Mouse (Mus musculus) CH12.LX (cell line): Measurements from ENCODE around the gene Gck. TPM values are rescaled to one million over a fixed set of nuclear protein-coding genes. Genes with fewer than 3 reads are reported as not detected.
A peak's percentile ranks its signal among the peaks of the same experiment; 100 is the strongest.

Experiments
- DNase-seq: peaks from one replicate; pipeline ENCODE4 v3.0.0-alpha.2; 2013; ENCODE audit errors: extremely low read depth
- H3K27ac ChIP-seq: 2 replicates; pipeline ENCODE4 v1.5.1; 2012; ENCODE audit warnings: low read depth, mild to moderate bottlenecking, control low read depth, moderate library complexity; ENCODE audit not compliant: insufficient read depth
- H3K27me3 ChIP-seq: replicated peaks from 2 replicates; pipeline ENCODE3; 2012; ENCODE audit warnings: inconsistent platforms
- H3K36me3 ChIP-seq, 2 experiments: replicated peaks in 1 of 2; 2 replicates each; pipeline versions ENCODE3 to v1.6.1; 2012; ENCODE audit warnings: inconsistent platforms in 1 of 2, low read length in 1 of 2, mild to moderate bottlenecking in 1 of 2, mixed read lengths in 1 of 2, moderate library complexity in 1 of 2; ENCODE audit not compliant: control insufficient read depth in 1 of 2, insufficient read depth in 1 of 2
- H3K4me1 ChIP-seq, 2 experiments: 2 replicates each; pipeline ENCODE4 v1.6.1; 2012; ENCODE audit warnings: inconsistent platforms in 1 of 2, moderate library complexity in 1 of 2; ENCODE audit not compliant: insufficient read depth in 2 of 2, control insufficient read depth in 1 of 2
- H3K4me2 ChIP-seq: 2 replicates; pipeline ENCODE4 v1.6.1; 2012; ENCODE audit warnings: low read depth, mild to moderate bottlenecking, control low read depth; ENCODE audit not compliant: poor library complexity, insufficient read depth, severe bottlenecking
- H3K4me3 ChIP-seq, 3 experiments: fragments of 150-350 bp in 1 of 3; sonication (generic) in 1 of 3; replicated peaks in 1 of 3; 2 replicates each; pipeline versions ENCODE3 to v1.5.1; 2011 to 2012; ENCODE audit warnings: low read depth in 2 of 3, low read length in 2 of 3, mild to moderate bottlenecking in 2 of 3, moderate library complexity in 2 of 3, control low read depth in 1 of 3, improper control_type of control experiment in 1 of 3, inconsistent platforms in 1 of 3, mixed read lengths in 1 of 3; ENCODE audit not compliant: poor library complexity in 1 of 3
- H3K79me2 ChIP-seq: replicated peaks from 2 replicates; pipeline ENCODE4 v1.6.1; 2012; ENCODE audit warnings: mild to moderate bottlenecking, moderate library complexity; ENCODE audit not compliant: control insufficient read depth, poor library complexity, insufficient read depth, severe bottlenecking; ENCODE audit errors: extremely low read depth
- H3K9ac ChIP-seq: 2 replicates; pipeline ENCODE4 v1.6.1; 2012; ENCODE audit warnings: low read depth, mild to moderate bottlenecking, control low read depth, moderate library complexity; ENCODE audit not compliant: insufficient read depth
- H3K9me3 ChIP-seq: replicated peaks from 2 replicates; pipeline ENCODE3; 2012; ENCODE audit warnings: low read length, inconsistent platforms, mixed read lengths
- BHLHE40 ChIP-seq: IDR thresholded peaks from 2 replicates; pipeline ENCODE4 v1.6.1; 2011; ENCODE audit warnings: mild to moderate bottlenecking, low read depth, low read length, improper control_type of control experiment
- CHD1 ChIP-seq: IDR thresholded peaks from 2 replicates; pipeline ENCODE4 v1.6.1; 2012; ENCODE audit warnings: low read depth, low read length, improper control_type of control experiment, inconsistent platforms
- CHD2 ChIP-seq: IDR thresholded peaks from 2 replicates; pipeline ENCODE4 v1.6.1; 2011; ENCODE audit warnings: low read length, improper control_type of control experiment
- CTCF ChIP-seq, 2 experiments: IDR thresholded peaks in 1 of 2; conservative IDR thresholded peaks in 1 of 2; 2 replicates each; pipeline ENCODE4 v1.5.1; 2011 to 2012; ENCODE audit warnings: low read depth in 2 of 2, low read length in 2 of 2, improper control_type of control experiment in 1 of 2, inconsistent platforms in 1 of 2, mild to moderate bottlenecking in 1 of 2, moderate library complexity in 1 of 2
- ELF1 ChIP-seq: IDR thresholded peaks from 2 replicates; pipeline ENCODE4 v1.6.1; 2014; ENCODE audit warnings: low read depth, mild to moderate bottlenecking, inconsistent platforms, low read length, improper control_type of control experiment
- EP300 ChIP-seq: IDR thresholded peaks from 2 replicates; pipeline ENCODE4 v1.6.1; 2011; ENCODE audit warnings: low read length, improper control_type of control experiment
- ETS1 ChIP-seq: conservative IDR thresholded peaks from 2 replicates; pipeline ENCODE4 v1.6.1; 2012; ENCODE audit warnings: low read depth, mild to moderate bottlenecking, inconsistent platforms, low read length, improper control_type of control experiment, moderate library complexity
- GABPA ChIP-seq: IDR thresholded peaks from 2 replicates; pipeline ENCODE4 v1.6.1; 2012; ENCODE audit warnings: low read depth, low read length, improper control_type of control experiment, inconsistent platforms; ENCODE audit not compliant: insufficient replicate concordance
- HCFC1 ChIP-seq: IDR thresholded peaks from 2 replicates; pipeline ENCODE4 v1.6.1; 2012; ENCODE audit warnings: low read depth, mild to moderate bottlenecking, inconsistent platforms, low read length, improper control_type of control experiment
- IRF4 ChIP-seq: IDR thresholded peaks from 2 replicates; pipeline ENCODE4 v1.6.1; 2014; ENCODE audit warnings: low read depth, mild to moderate bottlenecking, inconsistent platforms, low read length, improper control_type of control experiment
- JUN ChIP-seq: IDR thresholded peaks from 2 replicates; pipeline ENCODE4 v1.6.1; 2011; ENCODE audit warnings: low read depth, mild to moderate bottlenecking, low read length, improper control_type of control experiment, moderate library complexity; ENCODE audit not compliant: insufficient read depth
- JUND ChIP-seq: conservative IDR thresholded peaks from 2 replicates; pipeline ENCODE4 v1.6.1; 2011; ENCODE audit warnings: low read depth, low read length, improper control_type of control experiment
- KAT2A ChIP-seq: IDR thresholded peaks from 2 replicates; pipeline ENCODE4 v1.6.1; 2012; ENCODE audit warnings: low read length, improper control_type of control experiment, inconsistent platforms; ENCODE audit not compliant: insufficient replicate concordance
- MAFK ChIP-seq: IDR thresholded peaks from 2 replicates; pipeline ENCODE4 v1.6.1; 2011; ENCODE audit warnings: low read length, improper control_type of control experiment; ENCODE audit not compliant: insufficient replicate concordance
- MAX ChIP-seq: IDR thresholded peaks from 2 replicates; pipeline ENCODE4 v1.6.1; 2011; ENCODE audit warnings: low read length, improper control_type of control experiment
- MAZ ChIP-seq: IDR thresholded peaks from 2 replicates; pipeline ENCODE4 v1.6.1; 2012; ENCODE audit warnings: low read depth, mild to moderate bottlenecking, inconsistent platforms, low read length, improper control_type of control experiment, moderate library complexity
- MEF2A ChIP-seq: IDR thresholded peaks from 2 replicates; pipeline ENCODE4 v1.6.1; 2014; ENCODE audit warnings: low read depth, mild to moderate bottlenecking, inconsistent platforms, low read length, improper control_type of control experiment, borderline replicate concordance
- MXI1 ChIP-seq: IDR thresholded peaks from 2 replicates; pipeline ENCODE4 v1.6.1; 2011; ENCODE audit warnings: mild to moderate bottlenecking, low read depth, low read length, improper control_type of control experiment
- NELFE ChIP-seq: IDR thresholded peaks from 2 replicates; pipeline ENCODE4 v1.6.1; 2011; ENCODE audit warnings: low read depth, low read length, improper control_type of control experiment
- NRF1 ChIP-seq: IDR thresholded peaks from 2 replicates; pipeline ENCODE4 v1.6.1; 2014; ENCODE audit warnings: low read depth, mild to moderate bottlenecking, inconsistent platforms, low read length, improper control_type of control experiment, moderate library complexity
- PAX5 ChIP-seq: IDR thresholded peaks from 2 replicates; pipeline ENCODE4 v1.6.1; 2012; ENCODE audit warnings: low read length, inconsistent platforms, mixed read lengths
- POLR2A ChIP-seq: IDR thresholded peaks from 2 replicates; pipeline ENCODE4 v1.6.1; 2011; ENCODE audit warnings: low read depth, mild to moderate bottlenecking, improper control_type of control experiment, low read length
- POLR2AphosphoS2 ChIP-seq: IDR thresholded peaks from 2 replicates; pipeline ENCODE4 v1.6.1; 2011; ENCODE audit warnings: low read depth, low read length, improper control_type of control experiment
- RAD21 ChIP-seq: IDR thresholded peaks from 2 replicates; pipeline ENCODE4 v1.6.1; 2011; ENCODE audit warnings: low read depth, mild to moderate bottlenecking, low read length, improper control_type of control experiment, moderate library complexity
- RCOR1 ChIP-seq: conservative IDR thresholded peaks from 2 replicates; pipeline ENCODE4 v1.6.1; 2012; ENCODE audit warnings: low read depth, mild to moderate bottlenecking, inconsistent platforms, low read length, improper control_type of control experiment
- SIN3A ChIP-seq: IDR thresholded peaks from 2 replicates; pipeline ENCODE4 v1.6.1; 2012; ENCODE audit warnings: low read length, improper control_type of control experiment, inconsistent platforms
- SMC3 ChIP-seq: IDR thresholded peaks from 2 replicates; pipeline ENCODE4 v1.6.1; 2011; ENCODE audit warnings: low read depth, low read length, improper control_type of control experiment
- TBP ChIP-seq: conservative IDR thresholded peaks from 2 replicates; pipeline ENCODE4 v1.6.1; 2011; ENCODE audit warnings: low read depth, low read length, improper control_type of control experiment
- TCF12 ChIP-seq: IDR thresholded peaks from 2 replicates; pipeline ENCODE4 v1.6.1; 2014; ENCODE audit warnings: low read depth, mild to moderate bottlenecking, inconsistent platforms, low read length, improper control_type of control experiment
- USF1 ChIP-seq: IDR thresholded peaks from 2 replicates; pipeline ENCODE4 v1.6.1; 2014; ENCODE audit warnings: low read depth, mild to moderate bottlenecking, inconsistent platforms, low read length, improper control_type of control experiment
- USF2 ChIP-seq: conservative IDR thresholded peaks from 2 replicates; pipeline ENCODE4 v1.6.1; 2011; ENCODE audit warnings: low read depth, low read length, improper control_type of control experiment
- ZC3H11A ChIP-seq: IDR thresholded peaks from 2 replicates; pipeline ENCODE4 v1.6.1; 2012; ENCODE audit warnings: low read depth, mild to moderate bottlenecking, inconsistent platforms, low read length, improper control_type of control experiment
- ZKSCAN1 ChIP-seq: IDR thresholded peaks from 2 replicates; pipeline ENCODE4 v1.6.1; 2012; ENCODE audit warnings: low read depth, inconsistent platforms, low read length, improper control_type of control experiment, borderline replicate concordance
- ZMIZ1 ChIP-seq: IDR thresholded peaks from 2 replicates; pipeline ENCODE4 v1.6.1; 2012; ENCODE audit warnings: low read depth, mild to moderate bottlenecking, inconsistent platforms, low read length, improper control_type of control experiment
- ZNF384 ChIP-seq: IDR thresholded peaks from 2 replicates; pipeline ENCODE4 v1.6.1; 2012; ENCODE audit warnings: low read depth, low read length, improper control_type of control experiment, inconsistent platforms
- dilution Hi-C: fragments of 300-500 bp; cut with MboI; formaldehyde crosslinking; loops from 2 replicates; pipeline ENCODE4 v1.14.3; 2020; ENCODE audit warnings: low sequenced_read_pairs; ENCODE audit not compliant: extremely low pct_unique_long_range_greater_than_20kb, extremely low pct_ligation_motif_present
- in situ Hi-C: fragments of 300-500 bp; cut with MboI; formaldehyde crosslinking; loops from 3 replicates; pipeline ENCODE4 v1.14.3; 2019; ENCODE audit warnings: low sequenced_read_pairs, low pct_ligation_motif_present, low pct_unique_long_range_greater_than_20kb, mixed read lengths
- polyA plus RNA-seq: library from polyadenylated mRNA; unstranded; fragments of >175 nt; gene quantifications from 2 replicates; pipeline ENCODE4 v1.2.1, GENCODE M21; 2012; ENCODE audit warnings: low read depth; ENCODE audit not compliant: insufficient read length
- total RNA-seq, 2 experiments: library from RNA; depleted of rRNA; stranded (reverse); fragments of 300-350 nt in 1 of 2; fragments of >200 nt in 1 of 2; gene quantifications; 2 replicates each; pipeline ENCODE4 v1.2.3; 2012 to 2014

Gck gene
- total and polyA plus RNA-seq, 3 experiments: 0.68 to 1.4 (median 1.0) TPM

DNA sequence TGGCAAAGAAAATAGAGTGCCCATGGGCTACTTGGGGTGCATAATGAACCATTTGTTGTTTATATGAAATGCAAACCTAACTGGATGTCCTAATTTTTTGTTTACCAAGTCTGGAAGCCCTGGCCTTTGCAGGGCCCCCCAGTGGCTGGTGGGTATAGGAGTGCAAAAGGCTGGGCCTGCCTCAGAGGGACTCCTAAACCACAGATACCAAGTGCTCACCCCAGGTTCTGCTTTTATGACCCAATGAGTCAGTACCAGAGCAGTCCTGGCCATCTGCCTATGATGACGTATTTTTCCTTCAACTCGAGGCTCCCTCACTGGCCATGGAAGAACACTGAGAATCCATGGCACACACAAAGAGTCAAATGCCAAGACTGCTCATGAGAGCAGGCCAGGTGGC is 4.8 kb downstream of the Gck start:
- Histone ChIP-seq H3K27me3 (peaks cover 5% of the 10 kb centered on the region), H3K4me3 (no peak overlapping the region), H3K4me1 (peaks cover 10 to 27% of the 10 kb centered on the region in 2 experiments), H3K27ac (no peak overlapping the region), H3K9ac (no peak overlapping the region), H3K79me2 (no peaks in the 10 kb centered on the region), H3K9me3 (peaks cover 4% of the 10 kb centered on the region), H3K36me3 (no peaks in the 10 kb centered on the region), H3K4me2 (no peak overlapping the region)
- dilution Hi-C loops: no loop called here
- no peak for TF ChIP-seq GABPA
- TF ChIP-seq ZNF384: no peak
- no peak for TF ChIP-seq MXI1
- no peak for TF ChIP-seq BHLHE40
- TF ChIP-seq ZMIZ1: no peak
- TF ChIP-seq ETS1: 0 out of 2 replicates have a peak, but pooled peaks have one; percentile 26
- peak; percentile 34; the same call in 1 of the 2 replicates for TF ChIP-seq IRF4
- TF ChIP-seq SMC3: 0 out of 2 replicates have a peak, but pooled peaks have one; percentile 8
- peak; percentile 11; the same call in 1 of the 2 replicates for TF ChIP-seq MAX
- no peak for TF ChIP-seq POLR2AphosphoS2
- TF ChIP-seq JUN: no peak
- no peak for TF ChIP-seq HCFC1
- no peak for TF ChIP-seq CHD2
- TF ChIP-seq NELFE: no peak
- no peak for TF ChIP-seq MEF2A
- TF ChIP-seq RAD21: no peak
- no peak for TF ChIP-seq ZKSCAN1
- no peak for TF ChIP-seq TCF12
- TF ChIP-seq RCOR1: no peak
- no peak for TF ChIP-seq MAZ
- no peak for TF ChIP-seq POLR2A
- 0 out of 2 replicates have a peak, but pooled peaks have one; percentile 36 for TF ChIP-seq JUND
- TF ChIP-seq TBP: no peak
- TF ChIP-seq CHD1: no peak
- TF ChIP-seq SIN3A: no peak
- no peak for TF ChIP-seq ZC3H11A
- no peak for TF ChIP-seq USF1
- TF ChIP-seq KAT2A: no peak
- TF ChIP-seq CTCF (conservative IDR thresholded peaks at IDR 0.05 in 1 of 2, IDR thresholded peaks at IDR 0.05 in 1 of 2; ENCODE audit: low read depth in 2 of 2, low read length in 2 of 2): peak in 1 of 2 experiments; percentile 44; a peak in 2 of 4 replicates
- TF ChIP-seq EP300: peak; percentile 61
- TF ChIP-seq ELF1: no peak
- TF ChIP-seq PAX5: no peak
- TF ChIP-seq MAFK: no peak
- no peak for TF ChIP-seq USF2
- no peak for TF ChIP-seq NRF1
- peak; percentile 55 for DNase-seq
- in situ Hi-C loops: no loop called here
